Mouse (Mus musculus) CD4-positive, CD25-positive, alpha-beta regulatory T cell, adult 4 months (primary cell): Measurements from ENCODE around the gene Bcl2l15. TPM values are rescaled to one million over a fixed set of nuclear protein-coding genes. Genes with fewer than 3 reads are reported as not detected.

Experiments used
- ATAC-seq: one replicate; pipeline ENCODE4 v1.8.0; 2017
- polyA plus RNA-seq, 2 experiments: library from polyadenylated mRNA; unstranded; fragments of 100-300 nt; shearing (Covaris generic); gene quantifications; one replicate each; pipeline ENCODE4 v1.2.1; 2017

The Bcl2l15 gene
- polyA plus RNA-seq, 2 experiments from 2014 or later: 6.2 to 8.6 TPM

DNA sequence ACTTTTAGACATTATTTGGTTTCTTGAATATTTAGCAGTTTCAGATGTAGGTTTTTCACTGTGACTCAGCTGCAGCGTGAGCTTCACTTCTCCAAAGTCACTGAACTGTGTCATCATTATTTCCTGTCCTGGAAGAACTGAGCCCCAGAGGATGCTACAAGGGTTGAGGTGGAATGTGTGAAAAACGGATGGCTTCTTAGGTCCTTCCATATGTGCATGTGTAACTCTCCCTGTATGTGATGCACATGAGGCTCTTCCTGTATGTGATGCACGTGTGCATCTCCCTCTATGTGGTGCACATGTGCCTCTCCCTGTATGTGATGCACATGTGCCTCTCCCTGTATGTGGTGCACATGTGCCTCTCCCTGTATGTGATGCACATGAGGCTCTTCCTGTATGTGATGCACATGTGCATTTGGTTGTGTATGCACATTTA is 40.3 kb downstream of the Bcl2l15 start:
- peak; percentile 25 for ATAC-seq

GRCm38 (mm10) chr3:103874329-103874728 is 41.9 kb downstream of the Bcl2l15 start:
- no peak for ATAC-seq

DNA sequence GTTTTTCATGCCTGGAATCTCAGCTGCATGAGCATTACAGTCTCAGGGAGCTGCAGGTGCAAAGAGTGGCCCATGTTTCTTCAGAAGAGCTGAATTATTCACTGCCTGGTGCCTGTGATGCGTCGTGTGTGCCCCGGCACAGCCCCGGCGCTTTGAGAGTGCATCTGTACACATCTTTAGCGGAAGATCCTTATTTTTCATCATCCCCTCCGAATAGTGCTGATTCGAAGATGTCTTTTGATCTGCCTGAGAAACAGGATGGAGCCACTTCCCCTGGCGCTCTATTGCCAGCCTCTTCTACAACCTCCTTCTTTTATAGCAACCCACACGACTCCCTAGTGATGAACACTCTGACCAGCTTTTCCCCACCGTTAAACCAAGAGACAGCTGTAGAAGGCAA is 53.5 kb downstream of the Bcl2l15 start:
- peak; percentile 63 for ATAC-seq

GRCm38 (mm10) chr3:103887581-103887980 is 55.2 kb downstream of the Bcl2l15 start:
- ATAC-seq: peak; percentile 61

DNA sequence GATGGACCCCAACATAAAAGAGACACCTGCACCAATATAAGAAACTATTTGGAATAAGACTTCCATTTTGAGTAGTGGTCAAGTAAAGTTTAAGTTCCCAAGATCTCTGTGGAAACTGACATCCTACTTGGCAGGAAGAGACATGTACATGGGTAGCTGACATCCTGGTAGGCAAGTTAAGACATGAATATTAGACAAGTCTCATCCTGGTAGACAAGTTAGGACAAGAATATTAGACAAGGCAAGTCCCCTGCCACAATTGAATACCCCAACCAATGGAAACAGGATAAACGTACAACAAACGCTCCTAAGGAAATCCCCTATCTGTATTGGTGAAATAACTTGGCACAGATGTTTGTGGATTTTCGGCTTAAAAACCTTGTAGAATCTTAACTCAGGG is 61.0 kb downstream of the Bcl2l15 start:
- no peak for ATAC-seq

Other genes starting within 250 kb of the Bcl2l15 start
- 1 to 10 TPM; 1.2 to 2.4 TPM for gene Atg4a-ps, start 186.5 kb upstream of the Bcl2l15 start, polyA plus RNA-seq
- gene Olfml3, start 94.6 kb upstream of the Bcl2l15 start, polyA plus RNA-seq: under 1 TPM; 0.34 to 0.78 TPM
- not detected for gene Gm10964, start 93.2 kb upstream of the Bcl2l15 start, polyA plus RNA-seq
- 10 to 100 TPM; 25.6 to 29.8 TPM for gene Hipk1, start 41.0 kb upstream of the Bcl2l15 start, polyA plus RNA-seq
- gene Dclre1b, start 23.2 kb upstream of the Bcl2l15 start, polyA plus RNA-seq: 10 to 100 TPM; 17.5 to 19.5 TPM
- 10 to 100 TPM; 20.6 to 31.7 TPM for gene Ap4b1, start 23.1 kb upstream of the Bcl2l15 start, polyA plus RNA-seq
- under 1 TPM in 1 of 2 experiments, not detected in 1; 0.52 TPM for gene Gm43064, start 23.0 kb upstream of the Bcl2l15 start, polyA plus RNA-seq
- gene Ptpn22, start 27.2 kb downstream of the Bcl2l15 start, polyA plus RNA-seq: 100 to 1,000 TPM; 350 to 445 TPM
- 10 to 100 TPM; 10.5 to 11.2 TPM for gene Rsbn1, start 81.5 kb downstream of the Bcl2l15 start, polyA plus RNA-seq
- gene Phtf1, start 135.5 kb downstream of the Bcl2l15 start, polyA plus RNA-seq: 10 to 100 TPM in 1 of 2 experiments, 1 to 10 TPM in 1; 7.9 to 10.2 TPM